Mouse (Mus musculus): ENCODE results near the gene Ubald1. TPM values are rescaled to one million over a fixed set of nuclear protein-coding genes. Genes with fewer than 3 reads are reported as not detected.
A peak's percentile ranks its signal among the peaks of the same experiment; 100 is the strongest.

Gene Ubald1
- 58.4 and 59.4 TPM in 2 replicates for polyA plus RNA-seq (2012; rRNA removed)

- H3K4me1 ChIP-seq (ENCODE audit: control insufficient read depth, insufficient read depth, low read length), result peaks cover 7% of the 10 kb centered on the region; the same call in 1 of the 2 replicates
- peak; percentile 79 for TF ChIP-seq POLR2A (IDR thresholded peaks at IDR 0.05; ENCODE audit: extremely low read depth, insufficient read depth, low read length)
- no peak for TF ChIP-seq CTCF (IDR thresholded peaks at IDR 0.05; ENCODE audit: extremely low read depth, insufficient read depth, low read length)
- peak within 1 kb of the TSS; percentile 100 for H3K27ac ChIP-seq (ENCODE audit: insufficient read depth, low read length)
- peak within 1 kb of the TSS; percentile 87 for H3K4me3 ChIP-seq (ENCODE audit: insufficient read depth, low read length)
These were observed at the start of gene Ubald1 for GRCm38 (mm10) chr16:4880136-4880825. Ubald1 (minus strand) TSS chr16:4880315.

- no peak overlapping the region for H3K4me3 ChIP-seq (ENCODE audit: insufficient read depth, low read length)
- no peak overlapping the region for H3K27ac ChIP-seq (ENCODE audit: insufficient read depth, low read length)
- TF ChIP-seq POLR2A (IDR thresholded peaks at IDR 0.05; ENCODE audit: extremely low read depth, insufficient read depth, low read length) (no peak), CTCF (IDR thresholded peaks at IDR 0.05; ENCODE audit: extremely low read depth, insufficient read depth, low read length) (no peak)
These were observed 48.4 kb upstream of the Ubald1 start for GRCm38 (mm10) chr16:4928474-4928873.

GRCm38 (mm10) chr16:4927967-4928366 is 47.9 kb upstream of the Ubald1 start:
- peaks cover 7% of the 10 kb centered on the region for H3K4me1 ChIP-seq (ENCODE audit: control insufficient read depth, insufficient read depth, low read length)
- TF ChIP-seq CTCF (IDR thresholded peaks at IDR 0.05; ENCODE audit: extremely low read depth, insufficient read depth, low read length) (no peak), POLR2A (IDR thresholded peaks at IDR 0.05; ENCODE audit: extremely low read depth, insufficient read depth, low read length) (no peak)
- no peak overlapping the region for H3K27ac ChIP-seq (ENCODE audit: insufficient read depth, low read length)
- no peak overlapping the region for H3K4me3 ChIP-seq (ENCODE audit: insufficient read depth, low read length)

More at GRCm38 (mm10) chr16:4928474-4928873, 48.4 kb upstream of the Ubald1 start:
- H3K4me1 ChIP-seq (ENCODE audit: control insufficient read depth, insufficient read depth, low read length), result peaks cover 6% of the 10 kb centered on the region; the same call in 1 of the 2 replicates

- Histone ChIP-seq H3K27ac (ENCODE audit: insufficient read depth, low read length) (no peak overlapping the region), H3K4me1 (ENCODE audit: control insufficient read depth, insufficient read depth, low read length) (peaks cover 13% of the 10 kb centered on the region), H3K4me3 (ENCODE audit: insufficient read depth, low read length) (no peak overlapping the region)
- TF ChIP-seq POLR2A (IDR thresholded peaks at IDR 0.05; ENCODE audit: extremely low read depth, insufficient read depth, low read length) (no peak), CTCF (IDR thresholded peaks at IDR 0.05; ENCODE audit: extremely low read depth, insufficient read depth, low read length) (no peak)
These were observed 43.9 kb upstream of the Ubald1 start for GRCm38 (mm10) chr16:4923996-4924395.

GRCm38 (mm10) chr16:4922481-4922880 is 42.4 kb upstream of the Ubald1 start:
- peaks cover 13% of the 10 kb centered on the region for H3K4me1 ChIP-seq (ENCODE audit: control insufficient read depth, insufficient read depth, low read length)
- H3K27ac ChIP-seq (ENCODE audit: insufficient read depth, low read length), result 0 out of 2 replicates have a peak overlapping the region, but pooled peaks have one; percentile 2
- no peak overlapping the region for H3K4me3 ChIP-seq (ENCODE audit: insufficient read depth, low read length)
- TF ChIP-seq POLR2A (IDR thresholded peaks at IDR 0.05; ENCODE audit: extremely low read depth, insufficient read depth, low read length), result no peak
- 0 out of 2 replicates have a peak, but pooled peaks have one; percentile 2 for TF ChIP-seq CTCF (IDR thresholded peaks at IDR 0.05; ENCODE audit: extremely low read depth, insufficient read depth, low read length)

- Histone ChIP-seq H3K4me1 (ENCODE audit: control insufficient read depth, insufficient read depth, low read length) (peaks cover 8% of the 10 kb centered on the region), H3K4me3 (ENCODE audit: insufficient read depth, low read length) (no peak overlapping the region), H3K27ac (ENCODE audit: insufficient read depth, low read length) (no peak overlapping the region)
- TF ChIP-seq POLR2A (IDR thresholded peaks at IDR 0.05; ENCODE audit: extremely low read depth, insufficient read depth, low read length), result no peak
- no peak for TF ChIP-seq CTCF (IDR thresholded peaks at IDR 0.05; ENCODE audit: extremely low read depth, insufficient read depth, low read length)
These were observed 40.4 kb upstream of the Ubald1 start for GRCm38 (mm10) chr16:4920556-4920955.

- H3K27ac ChIP-seq (ENCODE audit: insufficient read depth, low read length), result no peak overlapping the region
- TF ChIP-seq POLR2A (IDR thresholded peaks at IDR 0.05; ENCODE audit: extremely low read depth, insufficient read depth, low read length), result no peak
- H3K4me3 ChIP-seq (ENCODE audit: insufficient read depth, low read length), result no peak overlapping the region
- peaks cover 8% of the 10 kb centered on the region for H3K4me1 ChIP-seq (ENCODE audit: control insufficient read depth, insufficient read depth, low read length)
These were observed 36.5 kb upstream of the Ubald1 start for GRCm38 (mm10) chr16:4916608-4917007.

GRCm38 (mm10) chr16:4915931-4916330 is 35.8 kb upstream of the Ubald1 start:
- Histone ChIP-seq H3K27ac (ENCODE audit: insufficient read depth, low read length) (no peak overlapping the region), H3K4me3 (ENCODE audit: insufficient read depth, low read length) (no peak overlapping the region), H3K4me1 (ENCODE audit: control insufficient read depth, insufficient read depth, low read length) (peaks cover 8% of the 10 kb centered on the region)
- no peak for TF ChIP-seq POLR2A (IDR thresholded peaks at IDR 0.05; ENCODE audit: extremely low read depth, insufficient read depth, low read length)
- TF ChIP-seq CTCF (IDR thresholded peaks at IDR 0.05; ENCODE audit: extremely low read depth, insufficient read depth, low read length), result no peak

GRCm38 (mm10) chr16:4913783-4914735 is 33.9 kb upstream of the Ubald1 start:
- TF ChIP-seq CTCF (IDR thresholded peaks at IDR 0.05; ENCODE audit: extremely low read depth, insufficient read depth, low read length), result peak; percentile 90
- no peak for TF ChIP-seq POLR2A (IDR thresholded peaks at IDR 0.05; ENCODE audit: extremely low read depth, insufficient read depth, low read length)
- peak overlapping the region; percentile 45 for H3K27ac ChIP-seq (ENCODE audit: insufficient read depth, low read length)
- H3K4me1 ChIP-seq (ENCODE audit: control insufficient read depth, insufficient read depth, low read length), result peaks cover 8% of the 10 kb centered on the region
- H3K4me3 ChIP-seq (ENCODE audit: insufficient read depth, low read length), result no peak overlapping the region

Measured in cortical plate, adult 2 months (tissue).